Mouse (Mus musculus) heart, postnatal 10 days (tissue): Measurements from ENCODE around the gene BC005624. TPM values are rescaled to one million over a fixed set of nuclear protein-coding genes. Genes with fewer than 3 reads are reported as not detected.

ENCODE experiments used
- DNase-seq, 2 experiments: peaks; one replicate each; pipeline ENCODE4 v3.0.0; 2021
- intact Hi-C: fragments of 180-260 bp; cut with DNase I; formaldehyde crosslinking; loops from one replicate; pipeline ENCODE4 v1.15.1; 2025
- total RNA-seq, 2 experiments: library from RNA; stranded (reverse); gene quantifications; 2 replicates each; pipeline ENCODE4 v1.2.3; 2021

The BC005624 gene
- total RNA-seq = 10 to 100 TPM; 19.2 to 19.9 TPM

DNA sequence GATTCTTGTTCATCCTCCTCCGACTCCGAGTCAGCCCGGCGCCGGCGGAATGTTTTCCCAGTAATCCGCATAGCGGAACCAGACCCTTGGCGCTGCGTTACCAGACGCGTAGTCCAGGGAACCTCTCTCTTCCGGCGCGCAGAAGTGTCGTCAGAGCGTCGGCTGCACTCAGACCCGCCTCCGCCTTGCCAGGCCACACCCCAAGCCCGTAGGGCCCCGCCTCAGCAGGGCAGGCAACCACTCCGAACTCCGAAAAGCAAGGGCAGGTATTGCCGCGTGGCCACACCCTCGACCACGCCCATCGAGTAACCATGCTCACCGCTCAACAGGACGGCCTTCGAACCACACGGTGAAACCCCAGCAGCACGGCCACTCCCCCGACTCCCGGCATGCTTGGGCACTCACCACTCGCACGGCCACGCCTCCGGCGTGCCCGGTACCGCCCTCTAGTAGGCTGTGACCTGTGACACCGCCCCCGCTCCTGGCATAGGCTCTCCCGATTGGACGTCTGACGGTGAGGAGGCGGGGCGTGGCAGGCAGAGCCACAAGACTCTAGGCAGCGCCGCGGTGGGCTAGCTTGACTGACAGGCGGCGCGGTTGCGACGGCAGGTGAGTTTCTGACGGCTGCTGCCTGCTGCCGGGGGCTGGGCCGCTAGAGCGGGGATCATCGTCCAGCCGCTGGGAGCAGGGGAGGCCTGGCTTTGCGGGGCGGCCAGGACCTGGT, at the start of gene BC005624, which contains the start of gene Usp20:
Gene BC005624, minus strand, starts transcription at position 412 of the 724 bp plus-strand sequence.
Gene Usp20, plus strand, starts transcription at position 490 of the 724 bp plus-strand sequence.
- peak; percentile 99 for DNase-seq
- intact Hi-C loops = loop anchor here (2.0 kb wide), 1 partner anchor 29 kb away; the partner anchor contains the start of gene Tor1b

GRCm38 (mm10) chr2:31026642-31027041, 44.6 kb upstream of the BC005624 start:
- DNase-seq = no peak

DNA sequence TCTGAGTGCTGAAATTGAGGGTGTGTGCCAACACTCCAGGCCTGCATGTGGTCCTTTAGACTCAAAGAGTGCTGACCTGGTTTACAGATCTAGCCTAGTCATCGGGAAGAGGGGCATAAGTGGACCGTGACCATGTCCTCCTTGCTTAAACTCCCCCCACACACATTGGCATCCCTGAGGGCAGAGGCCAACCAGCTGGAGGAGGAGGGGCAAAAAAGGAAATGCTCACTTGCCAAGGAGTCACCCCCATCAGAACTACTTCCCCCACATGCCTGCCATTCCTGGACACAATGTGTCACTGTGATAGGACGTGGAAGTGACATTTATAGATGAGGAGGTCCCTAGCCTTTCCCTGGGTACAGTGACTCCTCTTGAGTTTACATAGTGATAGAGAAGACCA, 43.5 kb upstream of the BC005624 start:
- peak in 1 of 2 experiments; percentile 33 for DNase-seq

More at GRCm38 (mm10) chr2:31026642-31027041, 44.6 kb upstream of the BC005624 start:
- intact Hi-C loops = loop anchor here (5.0 kb wide), 1 partner anchor 266 kb away; no protein-coding TSS in a partner anchor

DNA sequence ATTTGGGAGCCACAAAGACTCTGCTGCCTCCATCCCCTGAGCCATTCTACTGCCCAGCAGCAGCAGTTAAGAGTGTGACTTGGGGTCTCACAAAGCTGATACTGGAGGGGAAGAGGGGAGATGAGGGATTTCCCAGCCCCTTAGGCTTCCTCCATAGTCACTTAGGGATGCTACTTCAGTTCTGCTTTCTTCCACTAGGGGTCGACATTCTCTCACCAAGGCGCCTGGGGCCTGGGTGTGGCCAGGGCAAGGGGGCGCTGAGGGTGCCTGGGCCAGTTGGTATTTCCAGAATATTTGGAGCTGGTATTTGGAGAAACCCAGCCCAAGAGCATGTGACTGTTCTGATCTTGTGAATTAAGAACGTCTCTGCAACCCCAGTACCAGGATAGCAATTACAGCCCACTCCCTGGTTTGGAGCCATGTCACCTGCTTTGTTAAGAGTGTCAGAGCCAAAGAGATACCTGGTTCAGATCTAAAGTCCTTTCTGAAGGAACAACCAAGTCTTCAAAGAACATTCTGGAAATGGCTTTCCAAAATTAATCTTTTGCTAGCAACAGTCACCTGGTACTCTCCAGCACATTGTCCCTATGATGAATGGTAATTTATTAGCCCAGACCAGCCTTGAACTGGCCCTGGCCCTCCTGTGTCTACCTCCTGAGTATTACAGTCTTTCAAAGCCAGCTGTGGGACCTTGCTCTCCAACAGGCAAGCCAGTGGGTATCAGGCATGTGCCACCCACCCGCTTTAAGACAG, 42.8 kb upstream of the BC005624 start:
- intact Hi-C loops = loop anchor here (2.0 to 5.0 kb wide), 4 partner anchors 118 to 268 kb away; partner anchors contain the start of gene Fnbp1

More for the DNA sequence above, 43.5 kb upstream of the BC005624 start:
- intact Hi-C loops = loop anchor here (2.0 to 5.0 kb wide), 3 partner anchors 117 to 267 kb away; partner anchors contain the start of gene Fnbp1

DNA sequence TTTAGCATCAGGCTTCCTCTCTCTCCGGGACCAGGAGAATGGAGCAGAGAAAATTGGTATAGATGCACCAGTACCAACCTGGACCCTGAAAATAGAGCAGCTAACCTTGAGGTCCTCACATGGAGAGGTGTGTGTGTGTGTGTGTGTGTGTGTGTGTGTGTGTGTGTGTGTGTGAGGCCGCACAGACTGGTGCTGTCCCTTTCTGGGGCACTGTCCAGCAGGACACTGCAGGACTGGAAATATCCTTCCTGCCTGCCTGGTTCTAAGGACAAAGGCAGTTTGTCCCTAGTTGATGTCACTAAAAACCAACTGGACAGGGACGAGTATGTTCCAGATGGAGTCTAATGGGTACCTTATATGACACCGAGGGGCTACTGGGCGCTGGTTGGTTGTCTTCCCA, 41.9 kb upstream of the BC005624 start:
- intact Hi-C loops = loop anchor here (2.0 to 5.0 kb wide), 3 partner anchors 119 to 158 kb away; partner anchors contain the start of gene Fnbp1
- no peak for DNase-seq

More for the DNA sequence above, 42.8 kb upstream of the BC005624 start:
- peak; percentile 71 to 85 for DNase-seq

GRCm38 (mm10) chr2:31020202-31020601, 38.2 kb upstream of the BC005624 start:
- no peak for DNase-seq
- intact Hi-C loops = loop anchor here (5.0 kb wide), 1 partner anchor 162 kb away; no protein-coding TSS in a partner anchor

DNA sequence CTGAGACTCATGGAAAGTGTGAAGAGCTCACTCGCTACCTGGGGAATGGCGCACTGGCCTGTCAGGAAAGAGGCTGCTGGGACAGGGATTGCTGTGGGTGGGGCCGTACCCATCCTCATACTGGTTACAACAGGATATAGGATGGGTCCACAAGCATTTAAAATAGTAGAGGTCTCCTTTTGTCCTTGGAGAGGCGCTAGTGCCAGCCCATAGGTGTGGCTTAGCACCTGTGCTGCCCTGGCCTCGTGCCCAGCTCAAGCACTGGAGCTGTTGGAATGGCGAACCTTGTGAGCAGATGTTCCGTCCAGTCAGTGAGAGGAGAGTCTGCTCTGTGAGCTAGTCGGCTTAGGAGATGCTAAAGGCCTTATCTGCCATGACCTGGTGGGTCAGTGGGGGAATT, 37.0 kb upstream of the BC005624 start:
- intact Hi-C loops = no loop called here
- no peak for DNase-seq

- DNase-seq = no peak
- intact Hi-C loops = no loop called here
These were observed 36.5 kb upstream of the BC005624 start for GRCm38 (mm10) chr2:31018519-31018918.

DNA sequence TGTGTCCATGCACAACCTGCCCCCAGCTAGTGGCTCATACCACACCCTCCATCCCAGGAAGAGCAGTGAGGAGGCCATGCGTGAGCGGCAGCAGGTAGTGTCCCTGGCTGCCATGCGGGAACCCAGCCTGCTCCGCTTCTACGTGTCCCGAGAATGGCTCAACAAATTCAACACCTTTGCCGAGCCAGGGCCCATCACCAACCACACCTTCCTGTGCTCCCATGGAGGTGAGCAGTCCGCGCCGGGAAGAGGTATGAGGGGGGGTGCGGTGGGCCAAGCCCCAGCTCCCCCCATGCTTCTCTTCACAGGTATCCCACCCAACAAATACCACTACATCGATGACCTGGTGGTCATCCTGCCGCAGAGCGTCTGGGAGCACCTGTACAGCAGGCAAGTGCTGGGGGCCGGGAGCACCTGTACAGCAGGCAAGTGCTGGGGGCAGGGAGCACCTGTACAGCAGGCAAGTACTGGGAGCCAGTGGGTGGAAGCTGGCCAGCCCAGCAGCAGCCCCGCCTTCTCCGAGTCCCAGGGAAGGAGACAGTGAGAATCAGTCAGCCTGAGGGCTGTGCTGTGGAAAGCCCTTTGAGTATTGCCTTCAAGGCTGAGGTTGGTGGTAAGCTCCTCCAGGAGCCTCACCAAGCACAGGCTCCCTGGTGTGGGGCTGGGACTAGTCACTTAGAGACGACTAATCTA, 35.8 kb upstream of the BC005624 start:
- intact Hi-C loops = no loop called here
- DNase-seq = no peak

DNA sequence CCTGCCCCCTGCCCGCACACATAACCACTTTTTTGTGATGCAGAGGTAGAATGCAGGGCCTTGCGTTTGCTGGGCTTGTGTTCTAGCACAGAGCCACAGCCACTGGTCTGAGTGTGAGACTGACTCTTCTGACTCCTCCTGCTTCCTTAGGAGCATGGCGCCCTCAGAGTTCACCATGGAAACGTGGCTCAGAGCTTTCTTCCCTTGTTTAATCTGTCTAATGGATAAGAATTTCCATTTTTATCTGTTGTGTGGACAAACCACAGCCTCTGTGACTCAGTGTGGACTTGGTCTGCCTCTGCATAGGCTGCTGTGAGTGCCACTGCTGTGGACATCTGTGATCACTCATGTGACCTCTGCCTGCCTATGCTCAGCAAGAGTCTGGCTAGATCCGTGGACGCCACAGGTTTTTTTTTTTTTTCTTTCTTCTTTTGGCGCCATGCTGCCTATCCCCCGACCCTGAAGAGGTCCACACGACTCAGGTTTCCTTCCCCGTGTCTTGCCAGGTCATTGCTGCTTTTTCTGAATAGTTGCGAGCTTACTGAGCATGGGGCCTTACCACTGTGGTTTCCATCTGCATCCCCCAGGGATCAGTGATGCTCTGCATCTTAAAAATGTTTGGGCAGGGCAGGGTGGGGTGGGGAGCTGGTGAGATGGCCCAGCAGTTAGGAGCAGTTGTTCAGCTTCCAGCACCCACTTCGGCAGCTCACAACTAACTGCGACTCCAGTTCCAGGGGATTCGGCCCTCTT, 31.5 kb upstream of the BC005624 start:
- intact Hi-C loops = no loop called here

GRCm38 (mm10) chr2:31007208-31007607, 25.2 kb upstream of the BC005624 start:
- intact Hi-C loops = no loop called here
- DNase-seq = no peak

More for the DNA sequence above, 31.5 kb upstream of the BC005624 start:
- DNase-seq = no peak

- intact Hi-C loops = no loop called here
- peak; percentile 76 to 80 for DNase-seq
These were observed 24.4 kb upstream of the BC005624 start for GRCm38 (mm10) chr2:31006434-31006833.

DNA sequence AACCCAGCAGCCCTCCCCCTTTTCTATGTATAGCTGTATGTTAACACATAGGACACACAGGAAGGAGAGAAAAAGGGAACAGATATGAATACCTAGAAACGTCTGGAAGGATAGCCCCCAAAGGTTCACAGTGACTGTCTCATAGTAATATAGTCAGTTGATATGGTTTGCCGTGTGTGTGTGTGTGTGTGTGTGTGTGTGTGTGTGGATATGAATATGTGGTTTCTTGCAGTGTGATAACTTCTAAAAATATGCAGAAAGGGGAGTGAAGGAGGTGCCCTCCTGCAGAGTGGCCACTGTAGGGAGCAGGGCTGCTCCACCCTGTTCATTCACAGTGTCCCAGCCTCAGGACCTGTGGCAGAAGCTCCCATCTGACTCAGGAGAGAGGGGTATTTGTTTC, 23.5 kb upstream of the BC005624 start:
- intact Hi-C loops = no loop called here
- DNase-seq = no peak

DNA sequence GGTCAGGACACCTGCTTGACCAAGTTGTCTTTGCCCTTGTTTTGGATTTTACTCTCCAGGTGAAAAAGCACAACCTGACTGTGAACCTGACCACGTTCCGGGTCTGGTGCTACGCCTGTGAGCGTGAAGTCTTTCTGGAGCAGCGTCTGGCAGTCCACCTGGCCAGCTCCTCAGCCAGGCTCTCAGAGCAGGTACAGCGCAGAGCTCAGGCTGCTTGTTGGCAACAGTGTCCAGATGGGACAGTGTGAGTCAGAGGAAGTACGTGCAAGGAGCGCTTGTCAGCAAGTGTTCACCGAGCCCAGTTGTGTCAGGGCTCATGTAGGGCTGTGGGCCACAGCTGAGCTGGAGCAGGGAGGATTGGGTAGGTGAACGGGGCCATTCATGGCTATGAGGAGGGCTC, 20.9 kb upstream of the BC005624 start:
- no peak for DNase-seq
- intact Hi-C loops = no loop called here

DNA sequence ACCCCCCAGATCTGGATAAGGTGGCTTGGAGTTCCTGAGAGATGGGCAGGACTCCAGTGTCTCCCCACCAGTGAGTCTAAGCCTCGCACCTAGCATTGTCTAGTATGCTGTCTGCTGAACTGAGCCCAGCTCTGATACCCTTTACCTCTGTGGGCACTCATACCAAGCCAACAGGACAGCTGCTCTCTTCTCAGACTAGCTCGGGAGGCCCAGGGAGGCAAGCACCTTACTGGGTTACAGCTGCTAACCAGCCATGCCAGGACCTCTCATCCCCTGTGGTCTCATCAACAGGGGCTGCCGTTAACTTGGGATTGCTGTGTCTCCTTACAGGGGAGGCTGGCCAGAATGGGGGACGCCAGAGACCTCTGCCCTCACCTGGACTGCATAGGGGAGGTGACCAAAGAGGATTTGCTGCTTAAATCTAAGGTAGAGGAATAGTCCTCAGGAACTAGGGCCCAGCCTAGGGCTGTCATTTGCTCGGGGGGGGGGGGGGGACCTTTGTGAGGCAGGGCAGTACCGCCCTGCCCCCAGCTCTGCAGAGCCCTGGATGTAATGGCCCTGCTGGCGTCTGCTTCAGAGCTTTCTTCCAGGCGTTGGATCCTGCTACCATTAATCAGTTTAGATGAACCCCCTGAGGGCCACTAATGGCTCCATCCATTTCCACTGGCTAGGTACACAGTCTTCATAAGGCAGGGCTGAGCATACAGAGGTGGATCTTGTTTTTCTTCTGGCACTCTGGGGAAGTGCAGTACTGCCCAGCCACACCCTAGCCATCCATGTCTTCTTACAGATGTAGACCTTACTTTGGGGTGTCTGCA, 16.7 kb upstream of the BC005624 start:
- DNase-seq = no peak
- intact Hi-C loops = no loop called here

DNA sequence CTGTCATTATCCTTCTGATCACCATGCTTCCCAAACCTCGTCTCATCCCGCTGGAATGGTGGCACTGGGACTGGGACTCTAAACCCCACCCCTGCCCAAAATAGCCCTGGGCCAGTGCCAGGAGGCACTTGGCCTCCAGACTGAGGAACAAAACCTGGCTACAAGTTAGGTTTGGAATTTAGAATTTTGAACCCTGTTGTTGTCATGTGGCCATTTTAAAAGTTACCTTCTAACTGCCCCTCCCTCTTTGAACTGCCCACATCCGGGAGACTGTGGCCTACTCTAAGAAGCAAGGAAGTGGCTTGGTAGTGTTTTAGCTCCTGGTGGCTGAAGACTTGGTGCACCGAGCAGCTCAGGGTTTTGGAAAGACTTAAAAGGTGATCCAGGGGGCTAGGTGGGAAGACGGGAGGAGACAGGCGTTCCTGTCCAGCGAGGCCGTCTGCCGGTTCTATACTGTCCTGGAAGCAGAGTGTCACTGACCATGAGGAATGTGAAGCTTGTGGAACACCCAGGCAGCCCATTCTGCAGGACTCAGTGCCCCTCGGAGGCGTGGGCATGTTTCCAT, 13.5 kb upstream of the BC005624 start:
- intact Hi-C loops = no loop called here
- DNase-seq = peak; percentile 81 to 84

DNA sequence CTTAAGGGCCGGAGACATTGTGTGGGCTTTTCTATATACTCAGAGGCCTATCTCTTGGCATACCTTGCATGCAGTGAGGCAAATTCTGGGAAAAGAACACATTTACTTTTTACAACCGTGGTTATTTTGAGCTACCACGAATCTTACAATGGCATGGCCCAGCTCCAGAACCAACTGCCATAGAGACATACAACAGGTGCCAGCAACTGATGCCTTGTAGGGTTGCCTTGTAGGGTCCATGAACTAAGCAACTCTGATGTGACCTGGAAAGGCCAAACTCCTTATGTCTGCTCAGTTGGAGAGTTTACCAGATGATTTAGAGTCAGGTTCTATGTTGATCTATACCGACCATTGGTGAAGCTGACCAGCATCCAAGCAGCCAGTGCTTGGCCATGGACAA, 12.9 kb upstream of the BC005624 start:
- DNase-seq = no peak
- intact Hi-C loops = no loop called here

DNA sequence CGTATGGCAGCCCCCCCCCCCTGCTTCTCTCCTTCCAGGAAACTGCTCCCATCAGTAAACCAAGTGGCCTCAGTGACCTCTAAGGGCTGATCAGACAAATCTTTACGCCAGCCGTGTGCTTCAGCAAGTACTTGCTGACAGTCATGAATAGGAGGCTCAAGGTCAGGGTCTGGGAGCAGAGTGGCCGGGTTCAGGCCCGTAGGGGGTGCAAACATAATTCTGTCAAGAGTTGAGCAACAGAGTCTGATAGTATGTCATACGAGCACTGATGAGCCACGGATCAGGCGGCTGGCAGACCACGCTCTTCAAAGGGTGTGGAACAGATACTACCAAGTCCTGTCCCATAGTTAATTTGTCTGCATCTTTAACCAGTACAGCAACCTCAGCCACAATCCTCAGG, 8.2 kb upstream of the BC005624 start:
- intact Hi-C loops = no loop called here
- no peak for DNase-seq
